Mouse (Mus musculus) hindbrain, embryonic 10.5 days (tissue): ENCODE measurements at regions not wholly inside any gene's neighbourhood (a gene's known extent, or its start where the extent isn't known, plus 50 kb on each side); places are given as distances from the start of the nearest gene placed in this dataset.
A peak's percentile ranks its signal among the peaks of the same experiment; 100 is the strongest.

ENCODE experiments used
- DNase-seq: peaks from one replicate; pipeline ENCODE4 v3.0.0-alpha.2; 2017; ENCODE audit warnings: low spot score
- H3K27ac ChIP-seq: fragments of 300-500 bp; sonication (generic); 2 replicates; pipeline ENCODE4 v1.5.1; 2016; ENCODE audit warnings: mild to moderate bottlenecking, moderate library complexity
- H3K27me3 ChIP-seq: fragments of 300-500 bp; sonication (generic); 2 replicates; pipeline ENCODE4 v1.6.1; 2016; ENCODE audit warnings: mild to moderate bottlenecking; ENCODE audit not compliant: poor library complexity, insufficient read depth, severe bottlenecking
- H3K36me3 ChIP-seq: fragments of 300-500 bp; sonication (generic); 2 replicates; pipeline ENCODE4 v1.6.1; 2016; ENCODE audit warnings: mild to moderate bottlenecking, moderate library complexity
- H3K4me1 ChIP-seq: fragments of 300-500 bp; sonication (generic); replicated peaks from 2 replicates; pipeline ENCODE4 v1.6.1; 2016; ENCODE audit warnings: mild to moderate bottlenecking
- H3K4me3 ChIP-seq: fragments of 300-500 bp; sonication (generic); 2 replicates; pipeline ENCODE4 v1.5.1; 2016; ENCODE audit warnings: mild to moderate bottlenecking, moderate library complexity
- H3K9me3 ChIP-seq: fragments of 300-500 bp; sonication (generic); 2 replicates; pipeline ENCODE4 v1.6.1; 2016; ENCODE audit warnings: mild to moderate bottlenecking, moderate library complexity
- WGBS: fragments of 180-500 bp; shearing (Covaris S2); methylation state at CpG from one replicate; pipeline ENCODE4 v1.1.7; 2016; 5-methylcytosine and 5-hydroxymethylcytosine counted together

- no peaks in the 10 kb centered on the region for H3K27me3 ChIP-seq
- H3K27ac ChIP-seq, result no peak overlapping the region
- no peaks in the 10 kb centered on the region for H3K36me3 ChIP-seq
- WGBS, result 50% methylated on average over 11 of the region's 11 CpGs
- H3K4me3 ChIP-seq, result no peak overlapping the region
- H3K9me3 ChIP-seq, result no peaks in the 10 kb centered on the region
- DNase-seq, result no peak
- peaks cover 12% of the 10 kb centered on the region; the same call in 1 of the 2 replicates for H3K4me1 ChIP-seq
Measured at GRCm38 (mm10) chr1:81587780-81588307, 511.1 kb downstream of the Nyap2 start.

DNA sequence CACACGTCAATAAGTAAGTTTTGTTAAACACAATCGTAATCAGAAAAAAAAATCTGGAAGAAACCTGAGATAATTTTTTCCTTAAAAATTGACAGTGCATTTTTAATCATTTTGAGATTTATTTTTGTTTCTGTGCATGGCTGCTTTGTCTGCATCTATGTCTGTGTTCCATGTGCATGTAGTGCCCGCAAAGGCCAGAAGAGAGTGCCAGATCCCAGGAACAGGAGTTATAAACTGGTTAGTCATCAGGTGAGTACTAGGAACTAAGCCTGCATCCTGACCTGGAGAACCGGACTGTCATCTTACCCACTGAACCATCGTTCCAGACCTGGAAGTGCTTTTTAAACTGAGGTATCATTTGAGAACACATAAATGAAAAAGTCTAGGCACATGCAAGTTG lies 514.9 kb downstream of the Nyap2 start:
- no peak overlapping the region for H3K27ac ChIP-seq
- no peaks in the 10 kb centered on the region for H3K36me3 ChIP-seq
- DNase-seq, result no peak
- H3K27me3 ChIP-seq, result no peaks in the 10 kb centered on the region
- H3K4me3 ChIP-seq, result no peak overlapping the region
- WGBS, result 90% methylated on average over 5 of the region's 5 CpGs
- no peaks in the 10 kb centered on the region for H3K9me3 ChIP-seq
- peaks cover 37% of the 10 kb centered on the region for H3K4me1 ChIP-seq

DNA sequence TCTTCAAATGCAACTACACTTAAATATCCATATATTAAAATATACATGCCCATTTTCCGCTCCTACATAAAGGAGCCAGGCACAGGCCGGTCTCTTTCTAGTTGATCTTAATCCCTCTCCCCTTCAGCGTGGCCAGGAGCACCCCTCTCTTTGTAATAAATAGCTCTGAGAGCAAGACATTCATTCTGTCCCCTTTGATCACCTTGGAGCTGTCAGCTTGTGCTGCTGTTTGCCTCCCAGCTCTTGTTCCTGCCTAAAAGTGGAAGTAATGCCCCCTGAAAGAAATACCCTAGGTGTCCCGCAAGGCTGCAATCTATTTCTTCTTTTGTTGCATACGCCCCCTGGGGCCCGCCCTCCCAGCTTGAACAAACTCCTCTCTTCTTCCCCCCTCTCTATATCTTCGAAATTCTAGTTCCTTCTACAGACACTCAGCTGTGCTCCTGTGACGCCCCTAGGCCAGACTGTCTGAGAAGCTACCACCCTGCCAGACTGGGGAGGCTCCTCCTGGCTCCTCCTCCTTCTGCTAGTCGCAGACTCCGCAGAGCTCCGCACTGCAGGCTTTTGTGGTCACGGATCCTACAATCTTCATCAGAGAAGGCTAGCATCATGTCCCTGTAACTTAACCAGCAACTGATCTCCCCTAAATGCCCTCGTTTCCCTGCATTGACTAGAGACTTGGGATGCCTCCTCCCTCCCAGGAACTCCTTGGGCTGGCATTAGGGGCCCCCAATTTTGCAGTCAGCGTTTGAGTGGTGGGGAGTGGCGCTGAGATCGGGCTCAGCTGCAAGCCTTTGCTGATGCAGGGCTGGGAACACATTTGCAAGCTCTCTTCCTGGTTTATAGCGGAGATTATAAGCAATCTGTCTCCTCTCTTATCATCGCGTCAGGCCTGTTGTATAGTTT lies 516.8 kb downstream of the Nyap2 start:
- peak; percentile 85 for DNase-seq
- WGBS, result 2% methylated on average over 19 of the region's 19 CpGs

GRCm38 (mm10) chr1:81594183-81594515 lies 517.4 kb downstream of the Nyap2 start:
- no peaks in the 10 kb centered on the region for H3K36me3 ChIP-seq
- H3K27ac ChIP-seq, result peak overlapping the region; percentile 93
- 4% methylated on average over 5 of the region's 5 CpGs for WGBS
- no peaks in the 10 kb centered on the region for H3K9me3 ChIP-seq
- H3K27me3 ChIP-seq, result no peaks in the 10 kb centered on the region
- peaks cover 29% of the 10 kb centered on the region for H3K4me1 ChIP-seq
- DNase-seq, result no peak
- H3K4me3 ChIP-seq, result peak overlapping the region; percentile 54

More for the DNA sequence above, 516.8 kb downstream of the Nyap2 start:
- Histone ChIP-seq H3K4me1 (peaks cover 29% of the 10 kb centered on the region), H3K27me3 (no peaks in the 10 kb centered on the region), H3K36me3 (no peaks in the 10 kb centered on the region), H3K4me3 (peak overlapping the region; percentile 54), H3K27ac (peak overlapping the region; percentile 93), H3K9me3 (no peaks in the 10 kb centered on the region)

GRCm38 (mm10) chr1:81594606-81595005 lies 517.9 kb downstream of the Nyap2 start:
- H3K4me1 ChIP-seq, result peaks cover 29% of the 10 kb centered on the region
- WGBS, result 12% methylated on average over 3 of the region's 3 CpGs
- H3K36me3 ChIP-seq, result no peaks in the 10 kb centered on the region
- H3K27me3 ChIP-seq, result no peaks in the 10 kb centered on the region
- H3K9me3 ChIP-seq, result no peaks in the 10 kb centered on the region
- peak overlapping the region; percentile 93 for H3K27ac ChIP-seq
- no peak for DNase-seq
- peak overlapping the region; percentile 54 for H3K4me3 ChIP-seq

GRCm38 (mm10) chr1:81608772-81609171 lies 532.0 kb downstream of the Nyap2 start:
- Histone ChIP-seq H3K4me1 (peaks cover 22% of the 10 kb centered on the region), H3K9me3 (peaks cover 8% of the 10 kb centered on the region; the same call in 1 of the 2 replicates), H3K27me3 (no peaks in the 10 kb centered on the region), H3K27ac (0 out of 2 replicates have a peak overlapping the region, but pooled peaks have one; percentile 40), H3K36me3 (no peaks in the 10 kb centered on the region), H3K4me3 (no peak overlapping the region)
- WGBS, result 1% methylated on average over 1 of the region's 1 CpGs
- DNase-seq, result peak; percentile 56

DNA sequence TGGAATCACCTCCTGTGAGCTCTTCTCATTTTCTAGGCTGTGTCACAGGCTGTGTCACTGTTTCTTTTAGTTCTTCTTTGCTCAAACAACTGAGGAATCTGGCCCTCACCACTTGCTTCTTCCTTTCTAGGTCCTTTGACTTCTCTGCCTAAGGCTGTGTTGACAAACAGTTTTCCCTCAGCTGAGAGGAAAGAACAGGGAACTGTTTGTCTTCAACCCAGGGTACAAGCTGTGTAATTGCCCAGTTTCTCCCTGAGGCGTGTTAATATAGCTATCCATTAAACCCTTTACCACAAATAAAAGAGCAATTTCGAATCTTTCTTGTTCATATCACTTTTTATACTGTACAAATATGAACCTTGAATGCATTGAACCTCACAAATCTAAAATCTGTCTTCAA lies 542.1 kb downstream of the Nyap2 start:
- no peak overlapping the region for H3K27ac ChIP-seq
- peaks cover 5% of the 10 kb centered on the region; the same call in 1 of the 2 replicates for H3K4me1 ChIP-seq
- H3K4me3 ChIP-seq, result no peak overlapping the region
- no peaks in the 10 kb centered on the region for H3K36me3 ChIP-seq
- no peak for DNase-seq
- no peaks in the 10 kb centered on the region for H3K9me3 ChIP-seq
- 78% methylated on average over 2 of the region's 2 CpGs for WGBS
- H3K27me3 ChIP-seq, result no peaks in the 10 kb centered on the region

- Histone ChIP-seq H3K27me3 (no peaks in the 10 kb centered on the region), H3K36me3 (no peaks in the 10 kb centered on the region), H3K4me3 (no peak overlapping the region), H3K9me3 (no peaks in the 10 kb centered on the region), H3K4me1 (no peaks in the 10 kb centered on the region), H3K27ac (no peak overlapping the region)
- 86% methylated on average over 4 of the region's 4 CpGs for WGBS
- DNase-seq, result no peak
Measured at GRCm38 (mm10) chr1:81624141-81624540, 547.4 kb downstream of the Nyap2 start.

DNA sequence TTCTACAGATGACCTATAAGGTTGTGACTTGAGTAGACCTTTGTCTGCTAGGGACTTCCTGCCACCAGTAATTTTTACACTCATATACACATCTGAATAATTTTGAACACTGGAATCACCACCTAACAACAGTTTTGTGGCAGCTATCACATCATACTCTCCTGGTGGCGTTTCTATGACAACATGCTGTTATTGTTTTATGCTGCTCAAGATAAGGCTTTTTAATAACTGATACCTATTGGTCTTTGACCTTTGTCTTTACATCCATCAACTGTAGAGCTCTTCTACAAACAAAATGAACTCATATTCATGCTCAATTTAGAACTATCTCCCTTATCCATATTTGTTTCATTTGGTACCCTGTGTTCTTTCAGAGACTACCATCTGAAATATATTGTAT lies 556.0 kb downstream of the Nyap2 start:
- WGBS, result 88% methylated on average over 1 of the region's 1 CpGs
- Histone ChIP-seq H3K9me3 (no peaks in the 10 kb centered on the region), H3K27me3 (no peaks in the 10 kb centered on the region), H3K4me1 (no peaks in the 10 kb centered on the region), H3K27ac (no peak overlapping the region), H3K4me3 (no peak overlapping the region), H3K36me3 (no peaks in the 10 kb centered on the region)
- no peak for DNase-seq

GRCm38 (mm10) chr1:81637357-81637756 lies 560.6 kb downstream of the Nyap2 start:
- Histone ChIP-seq H3K4me3 (no peak overlapping the region), H3K9me3 (no peaks in the 10 kb centered on the region), H3K36me3 (no peaks in the 10 kb centered on the region), H3K27ac (no peak overlapping the region), H3K4me1 (no peaks in the 10 kb centered on the region), H3K27me3 (no peaks in the 10 kb centered on the region)
- no peak for DNase-seq
- WGBS, result 79% methylated on average over 5 of the region's 5 CpGs

DNA sequence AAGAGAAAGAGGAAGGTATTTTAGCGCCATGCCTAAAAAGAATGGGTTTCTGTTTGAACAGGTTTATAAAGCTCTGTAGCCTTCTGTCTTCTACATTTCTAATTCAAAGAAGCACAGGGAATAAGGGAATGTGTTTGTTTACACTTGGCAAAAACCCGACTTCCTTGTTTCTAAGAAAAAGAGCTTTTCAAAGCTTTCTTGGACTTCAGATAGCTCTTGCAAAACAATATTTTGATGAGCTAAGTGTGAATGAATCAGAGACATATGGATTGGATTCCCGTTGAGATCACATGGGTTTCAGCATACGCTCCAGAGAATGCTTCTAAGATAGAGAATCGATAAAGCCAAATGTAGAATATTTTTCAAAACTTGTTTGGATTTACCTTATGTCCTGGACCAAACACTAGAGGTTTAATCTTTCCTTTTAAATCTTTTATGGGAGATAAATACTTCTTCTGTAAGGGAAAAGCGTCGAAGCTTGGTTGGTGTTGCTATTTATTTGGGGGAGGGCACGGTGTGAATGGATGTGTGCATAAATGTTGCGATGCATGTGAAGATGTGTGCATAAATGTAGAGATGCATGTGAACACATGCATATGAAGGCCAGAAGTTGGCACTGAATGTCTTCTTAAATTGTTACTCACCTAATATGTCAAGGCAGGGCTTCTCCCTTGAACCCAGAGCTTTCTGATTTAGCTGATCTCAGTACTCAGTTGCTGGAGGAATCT lies 576.4 kb downstream of the Nyap2 start:
- Histone ChIP-seq H3K36me3 (no peaks in the 10 kb centered on the region), H3K27ac (no peak overlapping the region), H3K9me3 (no peaks in the 10 kb centered on the region), H3K27me3 (no peaks in the 10 kb centered on the region), H3K4me3 (no peak overlapping the region), H3K4me1 (no peaks in the 10 kb centered on the region)
- 90% methylated on average over 9 of the region's 9 CpGs for WGBS
- DNase-seq, result no peak

- Histone ChIP-seq H3K4me1 (no peaks in the 10 kb centered on the region), H3K27ac (no peak overlapping the region), H3K27me3 (no peaks in the 10 kb centered on the region), H3K36me3 (no peaks in the 10 kb centered on the region), H3K4me3 (no peak overlapping the region), H3K9me3 (no peaks in the 10 kb centered on the region)
- DNase-seq, result no peak
- WGBS, result 68% methylated on average over 4 of the region's 4 CpGs
Measured at GRCm38 (mm10) chr1:81661245-81661644, 571.7 kb upstream of the Gm9747 start.

DNA sequence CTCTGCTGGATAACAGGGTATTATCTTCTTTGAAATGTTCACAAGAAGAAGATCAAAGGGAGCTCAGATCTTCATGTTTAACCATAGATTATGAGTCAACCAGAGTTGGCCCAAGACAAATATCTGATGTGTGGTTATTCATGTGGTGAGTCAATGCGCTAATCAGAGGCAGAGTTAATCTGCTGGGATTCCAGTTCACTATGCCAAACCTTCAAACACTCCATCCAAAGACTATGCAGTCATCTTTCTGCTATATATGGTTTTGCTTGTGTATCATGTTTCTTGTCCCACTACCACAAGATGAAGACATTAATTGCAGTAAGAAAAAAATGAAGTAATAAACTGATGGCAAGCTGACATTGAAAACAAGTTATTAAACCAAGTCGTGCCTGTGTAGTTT lies 561.8 kb upstream of the Gm9747 start:
- Histone ChIP-seq H3K4me3 (no peak overlapping the region), H3K9me3 (no peaks in the 10 kb centered on the region), H3K27me3 (no peaks in the 10 kb centered on the region), H3K36me3 (no peaks in the 10 kb centered on the region), H3K4me1 (0 out of 2 replicates have a peak, but pooled peaks cover 3% of the 10 kb centered on the region), H3K27ac (no peak overlapping the region)
- no peak for DNase-seq
- WGBS, result 93% methylated on average over 2 of the region's 2 CpGs
